ENCODE assay signal across 10 mouse cellular contexts in the genomic region with DNA sequence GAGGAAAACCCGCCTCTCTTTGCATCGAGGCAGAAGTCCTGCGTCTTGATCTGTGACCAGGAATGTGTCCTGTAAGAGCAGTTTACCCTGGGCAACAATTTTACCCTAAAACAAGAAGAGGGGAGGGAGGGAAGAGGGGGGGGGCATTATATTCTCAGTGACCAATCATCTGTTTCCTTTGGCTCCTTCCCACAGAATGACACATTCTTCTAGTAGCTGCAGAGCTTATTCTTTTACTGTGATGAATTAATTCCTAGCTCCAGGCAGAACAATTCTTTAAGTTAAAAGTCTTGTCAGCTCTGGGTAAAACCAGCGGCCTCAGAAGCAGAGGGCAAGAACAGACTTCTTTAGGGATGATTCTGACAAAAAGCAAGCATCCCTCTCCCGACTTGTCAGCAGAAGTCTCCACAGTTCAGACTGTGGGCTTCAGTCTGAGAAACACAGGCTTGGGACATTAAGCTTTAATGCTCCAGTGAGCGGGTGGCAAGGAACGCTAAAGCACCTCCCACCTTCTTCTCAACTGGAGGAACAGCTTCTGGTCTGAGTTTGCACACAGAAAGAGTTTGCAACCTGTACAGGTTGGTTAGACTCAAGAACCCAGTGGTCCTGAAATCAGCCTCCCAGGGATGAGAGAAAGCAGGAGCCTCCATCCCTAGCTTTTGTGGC.
A peak's percentile ranks its signal among the peaks of the same experiment; 100 is the strongest.
DNase-seq lines count a peak whose midpoint lies in the region; ATAC-seq and TF ChIP-seq lines count a peak whose summit lies in the region.
"Had no signal": no experiment of that assay in that cellular context is flagged by ENCODE, and none has a peak within 500 bp of the region (broad histone marks: within the 10 kb centered on the region; RNA-seq: fewer than 3 reads in every experiment).

No protein-coding gene starts in this region.

- H3K9ac ChIP-seq in lung, embryonic 14.5 days, result no peak overlapping the region
- no peak overlapping the region for H3K9ac ChIP-seq in hindbrain, postnatal 0 days (replicated peaks; ENCODE audit: low read length)
- no peak overlapping the region for H3K9ac ChIP-seq in limb, embryonic 13.5 days
- H3K9ac ChIP-seq: liver, postnatal 0 days had no signal

- no peaks in the 10 kb centered on the region for H3K27me3 ChIP-seq in lung, embryonic 14.5 days (ENCODE audit: insufficient read depth, low read length)
- H3K27me3 ChIP-seq in embryonic facial prominence, embryonic 10.5 days (replicated peaks; ENCODE audit: low read depth, poor library complexity, severe bottlenecking), result no peaks in the 10 kb centered on the region
- no peaks in the 10 kb centered on the region for H3K27me3 ChIP-seq in hindbrain, postnatal 0 days (ENCODE audit: insufficient read depth, low read length)
- no peaks in the 10 kb centered on the region for H3K27me3 ChIP-seq in limb, embryonic 13.5 days
- H3K27me3 ChIP-seq in cerebellum, adult 2 months (ENCODE audit: control insufficient read depth, insufficient read depth, low read length), result no peaks in the 10 kb centered on the region

- no peaks in the 10 kb centered on the region for H3K9me3 ChIP-seq in lung, embryonic 14.5 days (ENCODE audit: low read depth, low read length)
- H3K9me3 ChIP-seq in embryonic facial prominence, embryonic 10.5 days, result no peaks in the 10 kb centered on the region
- H3K9me3 ChIP-seq in hindbrain, postnatal 0 days (ENCODE audit: low read length), result no peaks in the 10 kb centered on the region
- no peaks in the 10 kb centered on the region for H3K9me3 ChIP-seq in limb, embryonic 13.5 days

- H3K4me2 ChIP-seq in lung, embryonic 14.5 days, result no peak overlapping the region
- H3K4me2 ChIP-seq in hindbrain, postnatal 0 days (ENCODE audit: low read depth, low read length), result no peak overlapping the region
- H3K4me2 ChIP-seq in limb, embryonic 13.5 days (replicated peaks), result no peak overlapping the region

- whole genome bisulfite sequencing in lung, embryonic 14.5 days, result 77% methylated on average over 7 of the region's 7 CpGs
- WGBS in embryonic facial prominence, embryonic 10.5 days, result 78% methylated on average over 7 of the region's 7 CpGs
- WGBS in hindbrain, postnatal 0 days, result 47% methylated on average over 7 of the region's 7 CpGs
- 66% methylated on average over 7 of the region's 7 CpGs for WGBS in limb, embryonic 13.5 days
- 70% methylated on average over 7 of the region's 7 CpGs for WGBS in cerebellum, adult 2 months

- ATAC-seq in lung, embryonic 14.5 days (ENCODE audit: insufficient read depth), result no peak
- ATAC-seq in hindbrain, postnatal 0 days, result no peak
- no peak for ATAC-seq in limb, embryonic 13.5 days (ENCODE audit: low FRiP score, low read depth)
- ATAC-seq: liver, postnatal 0 days had no signal

- peaks cover 86% of the 10 kb centered on the region for H3K36me3 ChIP-seq in lung, embryonic 14.5 days (ENCODE audit: insufficient read depth)
- peaks cover 100% of the 10 kb centered on the region for H3K36me3 ChIP-seq in embryonic facial prominence, embryonic 10.5 days (replicated peaks)
- peaks cover 75% of the 10 kb centered on the region for H3K36me3 ChIP-seq in hindbrain, postnatal 0 days (ENCODE audit: insufficient read depth, low read length)
- H3K36me3 ChIP-seq in limb, embryonic 13.5 days, result peaks cover 96% of the 10 kb centered on the region

- no peak overlapping the region for H3K4me3 ChIP-seq in lung, embryonic 14.5 days (ENCODE audit: low read depth, low read length)
- no peak overlapping the region for H3K4me3 ChIP-seq in embryonic facial prominence, embryonic 10.5 days
- H3K4me3 ChIP-seq in hindbrain, postnatal 0 days (ENCODE audit: low read length), result no peak overlapping the region
- H3K4me3 ChIP-seq in limb, embryonic 13.5 days, result no peak overlapping the region
- H3K4me3 ChIP-seq in cerebellum, adult 2 months (replicated peaks; ENCODE audit: insufficient read depth, low read depth, low read length), result no peak overlapping the region
- H3K4me3 ChIP-seq: erythroblast, embryonic 14.5 days had no signal

- peak overlapping the region; percentile 54; the same call in 1 of the 2 replicates for H3K27ac ChIP-seq in lung, embryonic 14.5 days (ENCODE audit: low read depth)
- 0 out of 2 replicates have a peak overlapping the region, but pooled peaks have one; percentile 19 for H3K27ac ChIP-seq in embryonic facial prominence, embryonic 10.5 days (replicated peaks)
- peak overlapping the region; percentile 20; the same call in 1 of the 2 replicates for H3K27ac ChIP-seq in hindbrain, postnatal 0 days
- peak overlapping the region; percentile 48 for H3K27ac ChIP-seq in limb, embryonic 13.5 days
- H3K27ac ChIP-seq in cerebellum, adult 2 months (ENCODE audit: insufficient read depth, low read length), result no peak overlapping the region

- no peak for TF ChIP-seq CTCF in lung, embryonic 14.5 days (IDR thresholded peaks at IDR 0.05; ENCODE audit: low read depth)
- no peak for TF ChIP-seq CTCF in hindbrain, postnatal 0 days (IDR thresholded peaks at IDR 0.05; ENCODE audit: low read depth)
- TF ChIP-seq CTCF in cerebellum, adult 2 months (IDR thresholded peaks at IDR 0.05; ENCODE audit: borderline replicate concordance, insufficient read depth, low read depth, low read length), result no peak

- no peak for DNase-seq in lung, embryonic 14.5 days
- DNase-seq in lung, adult 18-20 months, result no peak
- DNase-seq in embryonic facial prominence, embryonic 10.5 days (ENCODE audit: low spot score), result no peak
- no peak for DNase-seq in hindbrain, postnatal 0 days (ENCODE audit: low spot score)
- DNase-seq in cerebellum, adult 2 months, result no peak
- DNase-seq in layer of hippocampus, adult 18-20 months (ENCODE audit: low spot score in 2 of 2), result no peak
- DNase-seq in adrenal gland, adult 8-10 months, result no peak

- no peaks in the 10 kb centered on the region for H3K4me1 ChIP-seq in lung, embryonic 14.5 days (ENCODE audit: insufficient read depth)
- H3K4me1 ChIP-seq in embryonic facial prominence, embryonic 10.5 days, result 0 out of 2 replicates have a peak, but pooled peaks cover 7% of the 10 kb centered on the region
- H3K4me1 ChIP-seq in hindbrain, postnatal 0 days (ENCODE audit: insufficient read depth, low read length), result no peaks in the 10 kb centered on the region
- H3K4me1 ChIP-seq in limb, embryonic 13.5 days, result peaks cover 23% of the 10 kb centered on the region
- no peaks in the 10 kb centered on the region for H3K4me1 ChIP-seq in cerebellum, adult 2 months (ENCODE audit: control insufficient read depth, insufficient read depth, low read length)

- no peak for TF ChIP-seq POLR2A in cerebellum, adult 2 months (IDR thresholded peaks at IDR 0.05; ENCODE audit: borderline replicate concordance, insufficient read depth, low read length)
